Mouse (Mus musculus) G1E (cell line): ENCODE measurements around the gene Mapk8ip3.

ENCODE experiments used
- CTCF ChIP-seq: IDR thresholded peaks from 2 replicates; pipeline ENCODE4 v1.5.1; 2012; ENCODE audit warnings: low read depth, low read length, inconsistent platforms, mixed read lengths
- GATA1 ChIP-seq: IDR thresholded peaks from 2 replicates; pipeline ENCODE4 v1.6.1; 2012; ENCODE audit warnings: borderline replicate concordance, low read length, inconsistent platforms, mixed read lengths
- GATA2 ChIP-seq: IDR thresholded peaks from 2 replicates; pipeline ENCODE4 v1.6.1; 2012; ENCODE audit warnings: low read depth, low read length, inconsistent platforms, borderline replicate concordance
- POLR2AphosphoS5 ChIP-seq: IDR thresholded peaks from 2 replicates; pipeline ENCODE4 v1.6.1; 2012; ENCODE audit warnings: low read depth, low read length, inconsistent platforms; ENCODE audit not compliant: insufficient replicate concordance
- TAL1 ChIP-seq: conservative IDR thresholded peaks from 2 replicates; pipeline ENCODE4 v1.6.1; 2012; ENCODE audit warnings: low read depth, low read length, inconsistent platforms, mixed read lengths

- TF ChIP-seq CTCF, result no peak
- TF ChIP-seq GATA1, result no peak
- TF ChIP-seq POLR2AphosphoS5, result no peak
- no peak for TF ChIP-seq TAL1
- no peak for TF ChIP-seq GATA2
Observed at GRCm38 (mm10) chr17:24935666-24936065, 1.1 kb downstream of the Mapk8ip3 start.
